Mouse (Mus musculus): ENCODE data around the gene Trim28. TPM values are rescaled to one million over a fixed set of nuclear protein-coding genes. Genes with fewer than 3 reads are reported as not detected.
A peak's percentile ranks its signal among the peaks of the same experiment; 100 is the strongest.

The Trim28 gene
- total RNA-seq, 2 experiments from 2014 or later: 86.8 to 96.2 TPM

- intact Hi-C loops (cut with DNase I): no loop called here
- no peak for DNase-seq (ENCODE audit: low spot score)
Observed at GRCm38 (mm10) chr7:13028986-13029385, 30.1 kb downstream of the Trim28 start.

GRCm38 (mm10) chr7:13031069-13031468 lies 32.2 kb downstream of the Trim28 start:
- intact Hi-C loops (cut with DNase I): loop anchor here (10.0 kb wide), 1 partner anchor 556 kb away; the partner anchor contains the start of gene Zfp606
- no peak for DNase-seq (ENCODE audit: low spot score)

GRCm38 (mm10) chr7:13031983-13032382 lies 33.1 kb downstream of the Trim28 start:
- DNase-seq (ENCODE audit: low spot score): no peak
- intact Hi-C loops (cut with DNase I): loop anchor here (10.0 kb wide), 1 partner anchor 557 kb away; the partner anchor contains the start of gene Zfp606

GRCm38 (mm10) chr7:13032541-13032940 lies 33.6 kb downstream of the Trim28 start:
- intact Hi-C loops (cut with DNase I): loop anchor here (10.0 kb wide), 1 partner anchor 558 kb away; the partner anchor contains the start of gene Zfp606
- DNase-seq (ENCODE audit: low spot score): no peak

- intact Hi-C loops (cut with DNase I): loop anchor here (2.0 to 10.0 kb wide), 2 partner anchors 21 to 559 kb away; partner anchors contain the start of genes Mzf1 and Zfp606
- no peak for DNase-seq (ENCODE audit: low spot score)
Observed at GRCm38 (mm10) chr7:13033451-13034147, 34.7 kb downstream of the Trim28 start.

- peak; percentile 95 for DNase-seq (ENCODE audit: low spot score)
- intact Hi-C loops (cut with DNase I): loop anchor here (2.0 to 10.0 kb wide), 2 partner anchors 20 to 560 kb away; partner anchors contain the start of genes Mzf1 and Zfp606
Observed at GRCm38 (mm10) chr7:13034148-13034977, 35.4 kb downstream of the Trim28 start, which contains the start of gene Chmp2a. Gene Chmp2a (minus strand): TSS chr7:13034807.

- no peak for DNase-seq (ENCODE audit: low spot score)
- intact Hi-C loops (cut with DNase I): loop anchor here (2.0 to 10.0 kb wide), 2 partner anchors 19 to 561 kb away; partner anchors contain the start of genes Mzf1 and Zfp606
Observed at GRCm38 (mm10) chr7:13035211-13035855, 36.4 kb downstream of the Trim28 start.

- intact Hi-C loops (cut with DNase I): loop anchor here (10.0 kb wide), 1 partner anchor 562 kb away; the partner anchor contains the start of gene Zfp606
Observed at GRCm38 (mm10) chr7:13036806-13037205, 37.9 kb downstream of the Trim28 start.

GRCm38 (mm10) chr7:13037366-13037765 lies 38.5 kb downstream of the Trim28 start:
- intact Hi-C loops (cut with DNase I): loop anchor here (10.0 kb wide), 1 partner anchor 563 kb away; the partner anchor contains the start of gene Zfp606

More at GRCm38 (mm10) chr7:13036806-13037205, 37.9 kb downstream of the Trim28 start:
- DNase-seq (ENCODE audit: low spot score): no peak

GRCm38 (mm10) chr7:13037901-13038555 lies 39.1 kb downstream of the Trim28 start, which contains the start of gene Ube2m:
Gene Ube2m (minus strand): TSS chr7:13038275.
- peak; percentile 95 for DNase-seq (ENCODE audit: low spot score)
- intact Hi-C loops (cut with DNase I): loop anchor here (10.0 kb wide), 1 partner anchor 563 kb away; the partner anchor contains the start of gene Zfp606

More at GRCm38 (mm10) chr7:13037366-13037765, 38.5 kb downstream of the Trim28 start:
- no peak for DNase-seq (ENCODE audit: low spot score)

- intact Hi-C loops (cut with DNase I): loop anchor here (10.0 kb wide), 1 partner anchor 564 kb away; the partner anchor contains the start of gene Zfp606
- DNase-seq (ENCODE audit: low spot score): no peak
Observed at GRCm38 (mm10) chr7:13038621-13039169, 39.8 kb downstream of the Trim28 start.

- no peak for DNase-seq (ENCODE audit: low spot score)
- intact Hi-C loops (cut with DNase I): loop anchor here (10.0 kb wide), 1 partner anchor 564 kb away; the partner anchor contains the start of gene Zfp606
Observed at GRCm38 (mm10) chr7:13039181-13039580, 40.3 kb downstream of the Trim28 start.

GRCm38 (mm10) chr7:13041256-13041655 lies 42.3 kb downstream of the Trim28 start:
- DNase-seq (ENCODE audit: low spot score): no peak

GRCm38 (mm10) chr7:13042511-13042910 lies 43.6 kb downstream of the Trim28 start:
- intact Hi-C loops (cut with DNase I): no loop called here
- DNase-seq (ENCODE audit: low spot score): no peak

More at GRCm38 (mm10) chr7:13041256-13041655, 42.3 kb downstream of the Trim28 start:
- intact Hi-C loops (cut with DNase I): no loop called here

GRCm38 (mm10) chr7:13043120-13043444 lies 44.2 kb downstream of the Trim28 start:
- intact Hi-C loops (cut with DNase I): no loop called here
- no peak for DNase-seq (ENCODE audit: low spot score)

- intact Hi-C loops (cut with DNase I): no loop called here
- no peak for DNase-seq (ENCODE audit: low spot score)
Observed at GRCm38 (mm10) chr7:13043445-13044253, 44.7 kb downstream of the Trim28 start.

GRCm38 (mm10) chr7:13044254-13044625 lies 45.3 kb downstream of the Trim28 start:
- intact Hi-C loops (cut with DNase I): no loop called here
- no peak for DNase-seq (ENCODE audit: low spot score)

- intact Hi-C loops (cut with DNase I): loop anchor here (1.0 to 2.0 kb wide), 2 partner anchors 37 to 137 kb away; no protein-coding TSS in a partner anchor
Observed at GRCm38 (mm10) chr7:13046084-13046483, 47.2 kb downstream of the Trim28 start.

More at GRCm38 (mm10) chr7:13046084-13046483, 47.2 kb downstream of the Trim28 start:
- DNase-seq (ENCODE audit: low spot score): no peak
